Mouse (Mus musculus) MEL (cell line): ENCODE results near the gene Morn1. TPM values are rescaled to one million over a fixed set of nuclear protein-coding genes. Genes with fewer than 3 reads are reported as not detected.

Experiments
- DNase-seq: peaks from one replicate; pipeline ENCODE4 v3.0.0; 2011; ENCODE audit warnings: low read depth, low spot score
- H3K27ac ChIP-seq: 2 replicates; pipeline ENCODE4 v1.5.1; 2012; ENCODE audit warnings: low read depth, mild to moderate bottlenecking, control low read depth, low read length, moderate library complexity; ENCODE audit not compliant: control insufficient read depth
- H3K27me3 ChIP-seq, 2 experiments: fragments of 150-350 bp in 1 of 2; sonication (generic) in 1 of 2; 2 replicates each; pipeline ENCODE4 v1.6.1; 2012; ENCODE audit warnings: low read length in 2 of 2, mild to moderate bottlenecking in 2 of 2, improper control_type of control experiment in 1 of 2, moderate library complexity in 1 of 2; ENCODE audit not compliant: insufficient read depth in 2 of 2, control insufficient read depth in 1 of 2
- H3K36me3 ChIP-seq, 2 experiments: 2 replicates each; pipeline ENCODE4 v1.6.1; 2012 to 2014; ENCODE audit warnings: low read length in 2 of 2, improper control_type of control experiment in 1 of 2, inconsistent platforms in 1 of 2, mild to moderate bottlenecking in 1 of 2; ENCODE audit not compliant: insufficient read depth in 2 of 2, control insufficient read depth in 1 of 2
- H3K4me1 ChIP-seq, 2 experiments: fragments of 150-350 bp in 1 of 2; sonication (generic) in 1 of 2; 2 replicates each; pipeline ENCODE4 v1.6.1; 2012; ENCODE audit warnings: low read length in 2 of 2, improper control_type of control experiment in 1 of 2, mild to moderate bottlenecking in 1 of 2; ENCODE audit not compliant: insufficient read depth in 2 of 2, control insufficient read depth in 1 of 2
- H3K4me3 ChIP-seq, 2 experiments: fragments of 150-350 bp in 1 of 2; sonication (generic) in 1 of 2; 2 replicates each; pipeline ENCODE4 v1.5.1; 2012; ENCODE audit warnings: low read depth in 2 of 2, low read length in 2 of 2, mild to moderate bottlenecking in 2 of 2, moderate library complexity in 2 of 2, control low read depth in 1 of 2, improper control_type of control experiment in 1 of 2; ENCODE audit not compliant: control insufficient read depth in 1 of 2, insufficient read depth in 1 of 2
- H3K79me2 ChIP-seq: 2 replicates; pipeline ENCODE4 v1.6.1; 2012; ENCODE audit warnings: mild to moderate bottlenecking, low read length, moderate library complexity; ENCODE audit not compliant: control insufficient read depth, poor library complexity, insufficient read depth
- H3K9ac ChIP-seq: 2 replicates; pipeline ENCODE4 v1.6.1; 2012; ENCODE audit warnings: low read depth, mild to moderate bottlenecking, control low read depth, low read length, moderate library complexity; ENCODE audit not compliant: control insufficient read depth, poor library complexity, severe bottlenecking
- H3K9me3 ChIP-seq: fragments of 150-350 bp; sonication (generic); replicated peaks from 2 replicates; pipeline ENCODE4 v1.6.1; 2012; ENCODE audit warnings: mild to moderate bottlenecking, low read length, improper control_type of control experiment, moderate library complexity; ENCODE audit not compliant: insufficient read depth
- BHLHE40 ChIP-seq: IDR thresholded peaks from 2 replicates; pipeline ENCODE4 v1.6.1; 2012; ENCODE audit warnings: low read depth, mild to moderate bottlenecking, inconsistent platforms, low read length, improper control_type of control experiment, borderline replicate concordance
- EP300 ChIP-seq, 2 experiments: IDR thresholded peaks; 2 replicates each; pipeline ENCODE4 v1.6.1; 2011; ENCODE audit warnings: improper control_type of control experiment in 2 of 2, low read length in 2 of 2, low read depth in 1 of 2, mild to moderate bottlenecking in 1 of 2
- ETS1 ChIP-seq: IDR thresholded peaks from 2 replicates; pipeline ENCODE4 v1.6.1; 2012; ENCODE audit warnings: low read depth, mild to moderate bottlenecking, inconsistent platforms, low read length, improper control_type of control experiment, moderate library complexity
- GABPA ChIP-seq: IDR thresholded peaks from 2 replicates; pipeline ENCODE4 v1.6.1; 2012; ENCODE audit warnings: low read depth, mild to moderate bottlenecking, inconsistent platforms, low read length, improper control_type of control experiment, moderate library complexity
- GATA1 ChIP-seq: IDR thresholded peaks from 2 replicates; pipeline ENCODE4 v1.6.1; 2011; ENCODE audit warnings: low read depth, low read length, improper control_type of control experiment
- MAX ChIP-seq: IDR thresholded peaks from 2 replicates; pipeline ENCODE4 v1.6.1; 2011; ENCODE audit warnings: low read length, improper control_type of control experiment
- POLR2A ChIP-seq, 2 experiments: IDR thresholded peaks; 2 replicates each; pipeline ENCODE4 v1.6.1; 2011 to 2012; ENCODE audit warnings: low read length in 2 of 2, mild to moderate bottlenecking in 2 of 2, control low read depth in 1 of 2, improper control_type of control experiment in 1 of 2, low read depth in 1 of 2, moderate library complexity in 1 of 2; ENCODE audit not compliant: control insufficient read depth in 1 of 2, insufficient read depth in 1 of 2, poor library complexity in 1 of 2
- RAD21 ChIP-seq: IDR thresholded peaks from 2 replicates; pipeline ENCODE4 v1.6.1; 2011; ENCODE audit warnings: mild to moderate bottlenecking, low read depth, low read length, improper control_type of control experiment
- TCF12 ChIP-seq: IDR thresholded peaks from 2 replicates; pipeline ENCODE4 v1.6.1; 2014; ENCODE audit warnings: low read depth, mild to moderate bottlenecking, inconsistent platforms, low read length, improper control_type of control experiment, moderate library complexity
- USF1 ChIP-seq: IDR thresholded peaks from 2 replicates; pipeline ENCODE4 v1.6.1; 2014; ENCODE audit warnings: low read depth, mild to moderate bottlenecking, inconsistent platforms, low read length, improper control_type of control experiment, moderate library complexity
- USF2 ChIP-seq, 2 experiments: IDR thresholded peaks; 2 replicates each; pipeline ENCODE4 v1.6.1; 2011 to 2012; ENCODE audit warnings: improper control_type of control experiment in 2 of 2, low read length in 2 of 2, borderline replicate concordance in 1 of 2, inconsistent platforms in 1 of 2, low read depth in 1 of 2, mild to moderate bottlenecking in 1 of 2; ENCODE audit not compliant: insufficient read depth in 1 of 2
- polyA plus RNA-seq, 2 experiments: library from polyadenylated mRNA; stranded (reverse) in 1 of 2; unstranded in 1 of 2; fragments of >175 nt in 1 of 2; fragments of >200 nt in 1 of 2; gene quantifications; 2 replicates each; pipeline versions ENCODE4 v1.2.1 to v1.2.4; 2012; ENCODE audit warnings: low replicate concordance in 2 of 2, low read depth in 1 of 2; ENCODE audit not compliant: insufficient read length in 2 of 2, insufficient read depth in 1 of 2, missing spikeins in 1 of 2
- total RNA-seq: library from RNA; depleted of rRNA; stranded (reverse); fragments of 300-350 nt; gene quantifications from 2 replicates; pipeline ENCODE4 v1.2.3, GENCODE M21; 2012

The Morn1 gene
- total and polyA plus RNA-seq, 3 experiments = 4.1 to 4.4 TPM; not detected in 1

DNA sequence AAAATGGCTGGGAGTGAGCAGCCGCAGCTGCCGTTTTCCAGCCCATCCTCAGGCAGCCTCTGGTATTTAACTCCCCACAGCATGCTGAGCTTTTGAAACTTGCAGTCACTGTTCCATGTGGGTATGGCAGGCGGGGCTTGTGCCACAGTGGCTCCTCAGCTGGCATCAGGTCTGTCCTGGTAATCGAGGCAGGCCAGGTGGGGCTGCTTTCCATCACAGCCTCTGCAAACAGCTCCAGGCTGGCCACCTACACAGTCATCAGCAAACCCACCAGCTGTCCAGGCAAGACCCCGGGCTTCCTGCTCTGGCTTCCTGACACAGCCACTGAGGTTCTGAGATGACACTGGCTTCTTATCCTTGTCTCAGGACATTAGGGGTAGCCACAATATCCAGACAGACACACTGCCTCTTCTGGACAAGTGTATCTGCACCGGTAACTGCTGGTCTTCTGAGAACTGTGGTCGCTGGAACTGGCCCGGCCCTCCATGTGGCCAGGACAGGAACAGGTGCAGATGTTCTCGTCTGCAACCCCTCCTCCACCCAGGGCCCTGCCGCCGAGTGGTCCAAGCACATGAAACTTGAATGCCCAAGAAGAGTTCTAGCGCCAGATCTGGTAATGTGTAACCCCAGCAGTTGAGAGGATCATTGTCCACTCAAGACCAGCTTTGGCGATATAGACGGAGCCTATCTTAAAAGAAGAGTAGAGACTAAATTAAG lies 59.9 kb downstream of the Morn1 start:
- peaks cover 13 to 20% of the 10 kb centered on the region in 2 experiments; a peak in 3 of 4 replicates for H3K4me1 ChIP-seq
- H3K79me2 ChIP-seq = peaks cover 5% of the 10 kb centered on the region; the same call in 1 of the 2 replicates
- H3K9me3 ChIP-seq = no peaks in the 10 kb centered on the region
- DNase-seq = no peak
- H3K9ac ChIP-seq = no peak overlapping the region
- H3K36me3 ChIP-seq = peaks cover 0 to 5% of the 10 kb centered on the region in 2 experiments; a peak in 2 of 4 replicates
- no peaks in the 10 kb centered on the region for H3K27me3 ChIP-seq
- no peak overlapping the region for H3K27ac ChIP-seq
- TF ChIP-seq MAX (no peak), RAD21 (no peak)
- TF ChIP-seq, all 39 proteins: peak for 0
- no peak overlapping the region for H3K4me3 ChIP-seq

DNA sequence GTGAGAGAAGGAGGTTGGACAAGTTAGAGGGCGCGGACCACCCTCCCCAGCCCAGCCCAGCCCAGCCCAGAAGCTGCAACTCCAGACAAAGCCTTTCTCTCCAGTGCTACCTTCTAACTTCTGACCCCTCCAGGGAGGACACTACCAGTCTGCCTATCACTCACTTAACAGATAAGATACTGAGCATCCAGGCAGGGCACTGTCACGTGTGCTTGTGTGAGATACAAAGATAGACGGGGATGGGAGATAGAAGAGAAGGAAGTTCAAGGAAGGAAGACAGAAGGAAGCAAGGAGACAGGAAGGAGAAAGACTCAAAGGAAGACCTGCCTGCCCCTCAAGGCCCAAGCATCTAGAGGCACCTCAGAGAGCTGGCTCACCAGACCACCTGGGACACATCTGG lies 62.1 kb downstream of the Morn1 start:
- Histone ChIP-seq H3K79me2 (peaks cover 5% of the 10 kb centered on the region; the same call in 1 of the 2 replicates), H3K27me3 (no peaks in the 10 kb centered on the region), H3K4me1 (peaks cover 13 to 24% of the 10 kb centered on the region in 2 experiments), H3K9ac (no peak overlapping the region), H3K36me3 (peaks cover 0 to 5% of the 10 kb centered on the region in 2 experiments; a peak in 2 of 4 replicates), H3K9me3 (no peaks in the 10 kb centered on the region), H3K4me3 (no peak overlapping the region), H3K27ac (no peak overlapping the region)
- TF ChIP-seq POLR2A (IDR thresholded peaks at IDR 0.05; ENCODE audit: control insufficient read depth in 1 of 2, insufficient read depth in 1 of 2, low read depth in 1 of 2, low read length in 2 of 2, poor library complexity in 1 of 2) = no peak
- TF ChIP-seq GATA1 = peak; percentile 62
- TF ChIP-seq EP300 (IDR thresholded peaks at IDR 0.05; ENCODE audit: low read depth in 1 of 2, low read length in 2 of 2) = peak; percentile 40 to 48; a peak in 3 of 4 replicates
- 0 out of 2 replicates have a peak, but pooled peaks have one; percentile 18 for TF ChIP-seq TCF12
- peak; percentile 87 for TF ChIP-seq BHLHE40
- peak; percentile 29; the same call in 1 of the 2 replicates for TF ChIP-seq ETS1
- no peak for TF ChIP-seq GABPA
- peak; percentile 88 for TF ChIP-seq USF1
- TF ChIP-seq USF2 (IDR thresholded peaks at IDR 0.05; ENCODE audit: borderline replicate concordance in 1 of 2, insufficient read depth in 1 of 2, low read depth in 1 of 2, low read length in 2 of 2) = 0 out of 4 replicates have a peak, but pooled peaks of 1 of the 2 experiments have one; percentile 43
- DNase-seq = no peak
